Mouse (Mus musculus): ENCODE data around the gene Lonp1.

The Lonp1 gene

GRCm38 (mm10) chr17:56585171-56585821 lies 41.4 kb downstream of the Lonp1 start:
- peak; percentile 70 for DNase-seq

- DNase-seq, result peak; percentile 99
Observed at GRCm38 (mm10) chr17:56584257-56585130, 42.2 kb downstream of the Lonp1 start, which contains the start of the genes Safb2 and Safb. Gene Safb2, minus strand, starts transcription at chr17:56584585. Gene Safb, plus strand, starts transcription at chr17:56584825.

GRCm38 (mm10) chr17:56583611-56584256 lies 43.0 kb downstream of the Lonp1 start:
- peak; percentile 63 for DNase-seq

GRCm38 (mm10) chr17:56583071-56583470 lies 43.6 kb downstream of the Lonp1 start:
- DNase-seq, result no peak

GRCm38 (mm10) chr17:56572939-56573338 lies 53.7 kb downstream of the Lonp1 start:
- no peak for DNase-seq

- DNase-seq, result peak; percentile 59
Observed at GRCm38 (mm10) chr17:56572154-56572553, 54.5 kb downstream of the Lonp1 start.

- DNase-seq, result no peak
Observed at GRCm38 (mm10) chr17:56570287-56570686, 56.4 kb downstream of the Lonp1 start.

GRCm38 (mm10) chr17:56567370-56567769 lies 59.3 kb downstream of the Lonp1 start:
- DNase-seq, result no peak

GRCm38 (mm10) chr17:56566918-56567317 lies 59.8 kb downstream of the Lonp1 start:
- no peak for DNase-seq

GRCm38 (mm10) chr17:56566293-56566692 lies 60.4 kb downstream of the Lonp1 start:
- DNase-seq, result peak; percentile 24
